Mouse (Mus musculus): Measurements from ENCODE around the gene Sez6l2. TPM values are rescaled to one million over a fixed set of nuclear protein-coding genes. Genes with fewer than 3 reads are reported as not detected.

Gene Sez6l2
- polyA plus RNA-seq (2012; rRNA removed), result 0.18 and 0.26 TPM in 2 replicates

GRCm38 (mm10) chr7:126949793-126950646 is at the start of gene Sez6l2:
Sez6l2 (plus strand) TSS chr7:126950563.

GRCm38 (mm10) chr7:126922624-126923060 is 27.7 kb upstream of the Sez6l2 start, which contains the start of gene Tmem219:
Tmem219 (minus strand) TSS chr7:126922917.

GRCm38 (mm10) chr7:126928384-126929037 is 21.9 kb upstream of the Sez6l2 start, which contains the start of gene Kctd13:
Kctd13 (plus strand) TSS chr7:126928879.

GRCm38 (mm10) chr7:126949403-126949792 is 965 bp upstream of the Sez6l2 start, which contains the start of gene Asphd1:
Asphd1 (minus strand) TSS chr7:126949582.

GRCm38 (mm10) chr7:126975893-126975949 is 25.4 kb downstream of the Sez6l2 start, which contains the start of gene Cdipt:
Cdipt (plus strand) TSS chr7:126975914.

GRCm38 (mm10) chr7:126975950-126976866 is 25.8 kb downstream of the Sez6l2 start, which contains the start of gene Cdiptos:
Cdiptos (minus strand) TSS chr7:126976098.

GRCm38 (mm10) chr7:127014320-127014719 is 64.0 kb downstream of the Sez6l2 start, which contains the start of gene Mvp:
Mvp (minus strand) TSS chr7:127014621.

GRCm38 (mm10) chr7:127016481-127016485 is 65.9 kb downstream of the Sez6l2 start, which contains the start of gene Pagr1b:
Pagr1b (minus strand) TSS chr7:127016484.

GRCm38 (mm10) chr7:127016971-127017949 is 66.9 kb downstream of the Sez6l2 start, which contains the start of gene Pagr1a:
Pagr1a (minus strand) TSS chr7:127017352.

Other genes with a start within 250 kb of the Sez6l2 start
- 44.1 and 60.0 TPM in 2 replicates for gene Coro1a, start 242.8 kb upstream of the Sez6l2 start, polyA plus RNA-seq (2012; rRNA removed)
- 28.0 and 36.0 TPM in 2 replicates for gene Mapk3, start 191.0 kb upstream of the Sez6l2 start, polyA plus RNA-seq (2012; rRNA removed)
- 1.2 and 1.6 TPM in 2 replicates for gene Gdpd3, start 184.2 kb upstream of the Sez6l2 start, polyA plus RNA-seq (2012; rRNA removed)
- 58.6 and 66.7 TPM in 2 replicates for gene Ypel3, start 173.6 kb upstream of the Sez6l2 start, polyA plus RNA-seq (2012; rRNA removed)
- 1.0 and 1.3 TPM in 2 replicates for gene Tbx6, start 169.1 kb upstream of the Sez6l2 start, polyA plus RNA-seq (2012; rRNA removed)
- gene Ppp4c, start 158.1 kb upstream of the Sez6l2 start, polyA plus RNA-seq (2012; rRNA removed), result 74.0 and 86.5 TPM in 2 replicates
- gene Fam57b, start 152.9 kb upstream of the Sez6l2 start, polyA plus RNA-seq (2012; rRNA removed), result 0.09 and 0.13 TPM in 2 replicates
- not detected in 2 replicates for gene 4930451I11Rik, start 118.9 kb upstream of the Sez6l2 start, polyA plus RNA-seq (2012; rRNA removed)
- gene Doc2a, start 103.1 kb upstream of the Sez6l2 start, polyA plus RNA-seq (2012; rRNA removed), result 0.01 and 0.03 TPM in 2 replicates
- gene Hirip3, start 88.6 kb upstream of the Sez6l2 start, polyA plus RNA-seq (2012; rRNA removed), result 58.3 and 79.1 TPM in 2 replicates
- gene Ino80e, start 88.2 kb upstream of the Sez6l2 start, polyA plus RNA-seq (2012; rRNA removed), result 23.2 and 24.6 TPM in 2 replicates
- 15.6 and 17.1 TPM in 2 replicates for gene Taok2, start 65.9 kb upstream of the Sez6l2 start, polyA plus RNA-seq (2012; rRNA removed)
- gene Tmem219, start 27.6 kb upstream of the Sez6l2 start, polyA plus RNA-seq (2012; rRNA removed), result 9.6 and 10.9 TPM in 2 replicates
- gene Kctd13, start 21.7 kb upstream of the Sez6l2 start, polyA plus RNA-seq (2012; rRNA removed), result 4.2 and 4.6 TPM in 2 replicates
- gene Asphd1, start 981 bp upstream of the Sez6l2 start, polyA plus RNA-seq (2012; rRNA removed), result not detected in 2 replicates
- gene Cdipt, start 25.4 kb downstream of the Sez6l2 start, polyA plus RNA-seq (2012; rRNA removed), result 29.7 and 37.0 TPM in 2 replicates
- gene Cdiptos, start 25.5 kb downstream of the Sez6l2 start, polyA plus RNA-seq (2012; rRNA removed), result 0.23 and 0.35 TPM in 2 replicates
- 4.0 and 4.7 TPM in 2 replicates for gene Mvp, start 64.1 kb downstream of the Sez6l2 start, polyA plus RNA-seq (2012; rRNA removed)
- gene Pagr1b, start 65.9 kb downstream of the Sez6l2 start, polyA plus RNA-seq (2012; rRNA removed), result 0.08 TPM in 1 of 2 replicates, not detected in the other
- gene Pagr1a, start 66.8 kb downstream of the Sez6l2 start, polyA plus RNA-seq (2012; rRNA removed), result 10.6 and 17.2 TPM in 2 replicates
- 12.4 and 21.2 TPM in 2 replicates for gene Gm42742, start 70.5 kb downstream of the Sez6l2 start, polyA plus RNA-seq (2012; rRNA removed)
- gene Prrt2, start 70.6 kb downstream of the Sez6l2 start, polyA plus RNA-seq (2012; rRNA removed), result 0.12 and 0.26 TPM in 2 replicates
- gene Maz, start 76.5 kb downstream of the Sez6l2 start, polyA plus RNA-seq (2012; rRNA removed), result 84.8 and 98.3 TPM in 2 replicates
- gene Kif22, start 91.9 kb downstream of the Sez6l2 start, polyA plus RNA-seq (2012; rRNA removed), result 58.9 and 63.9 TPM in 2 replicates
- 0.08 TPM in 1 of 2 replicates, not detected in the other for gene Zg16, start 136.8 kb downstream of the Sez6l2 start, polyA plus RNA-seq (2012; rRNA removed)
- gene AI467606, start 140.8 kb downstream of the Sez6l2 start, polyA plus RNA-seq (2012; rRNA removed), result 4.3 and 5.9 TPM in 2 replicates
- gene Qprt, start 171.7 kb downstream of the Sez6l2 start, polyA plus RNA-seq (2012; rRNA removed), result 32.4 and 37.2 TPM in 2 replicates
- 9.5 and 11.2 TPM in 2 replicates for gene Spn, start 187.3 kb downstream of the Sez6l2 start, polyA plus RNA-seq (2012; rRNA removed)
- 31.0 and 35.9 TPM in 2 replicates for gene Cd2bp2, start 245.5 kb downstream of the Sez6l2 start, polyA plus RNA-seq (2012; rRNA removed)

Data from liver, embryonic 14 days (tissue).